Mouse (Mus musculus): ENCODE measurements around the gene Kdm6b. TPM values are rescaled to one million over a fixed set of nuclear protein-coding genes. Genes with fewer than 3 reads are reported as not detected.
A peak's percentile ranks its signal among the peaks of the same experiment; 100 is the strongest.

Kdm6b gene
- polyA plus RNA-seq, 1 experiment from 2014 or later, result 24.3 TPM

GRCm38 (mm10) chr11:69417449-69418384 is 4.2 kb upstream of the Kdm6b start:
- WGBS, result under 1% methylated on average over 39 of the region's 39 CpGs
- H3K4me1 ChIP-seq (replicated peaks), result peaks cover 59% of the 10 kb centered on the region

GRCm38 (mm10) chr11:69416921-69417448 is 3.5 kb upstream of the Kdm6b start:
- peaks cover 66% of the 10 kb centered on the region for H3K4me1 ChIP-seq (replicated peaks)
- H3K9me3 ChIP-seq, result no peaks in the 10 kb centered on the region
- peaks cover 9% of the 10 kb centered on the region; the same call in 1 of the 2 replicates for H3K27me3 ChIP-seq (replicated peaks)
- peak overlapping the region; percentile 98 for H3K27ac ChIP-seq
- WGBS, result 3% methylated on average over 8 of the region's 8 CpGs
- ATAC-seq, result no peak; the same call in 1 of the 2 replicates
- H3K4me3 ChIP-seq (replicated peaks), result peak overlapping the region; percentile 53
- peak overlapping the region; percentile 97 for H3K4me2 ChIP-seq (replicated peaks)
- H3K36me3 ChIP-seq, result no peaks in the 10 kb centered on the region
- peak overlapping the region; percentile 41 for H3K9ac ChIP-seq

More at GRCm38 (mm10) chr11:69417449-69418384, 4.2 kb upstream of the Kdm6b start:
- ATAC-seq, result peak; percentile 66
- peak overlapping the region; percentile 97 for H3K4me2 ChIP-seq (replicated peaks)
- H3K36me3 ChIP-seq, result no peaks in the 10 kb centered on the region
- H3K4me3 ChIP-seq (replicated peaks), result peak overlapping the region; percentile 53
- peaks cover 14% of the 10 kb centered on the region; the same call in 1 of the 2 replicates for H3K27me3 ChIP-seq (replicated peaks)
- no peaks in the 10 kb centered on the region for H3K9me3 ChIP-seq
- H3K9ac ChIP-seq, result peak overlapping the region; percentile 59
- peak overlapping the region; percentile 98 for H3K27ac ChIP-seq

GRCm38 (mm10) chr11:69416509-69416908 is 3.0 kb upstream of the Kdm6b start:
- ATAC-seq, result no peak
- H3K4me1 ChIP-seq (replicated peaks), result peaks cover 70% of the 10 kb centered on the region
- peaks cover 7% of the 10 kb centered on the region; the same call in 1 of the 2 replicates for H3K27me3 ChIP-seq (replicated peaks)
- peak overlapping the region; percentile 97 for H3K4me2 ChIP-seq (replicated peaks)
- peak overlapping the region; percentile 98 for H3K27ac ChIP-seq
- under 1% methylated on average over 4 of the region's 4 CpGs for WGBS
- H3K4me3 ChIP-seq (replicated peaks), result peak overlapping the region; percentile 58
- H3K9ac ChIP-seq, result no peak overlapping the region; the same call in 1 of the 2 replicates
- H3K36me3 ChIP-seq, result no peaks in the 10 kb centered on the region
- H3K9me3 ChIP-seq, result no peaks in the 10 kb centered on the region

- Histone ChIP-seq H3K9ac (peak overlapping the region; percentile 74), H3K4me2 (replicated peaks) (peak overlapping the region; percentile 97), H3K27ac (peak overlapping the region; percentile 99), H3K27me3 (replicated peaks) (peaks cover under 1% of the 10 kb centered on the region; the same call in 1 of the 2 replicates), H3K9me3 (no peaks in the 10 kb centered on the region), H3K4me1 (replicated peaks) (peaks cover 66% of the 10 kb centered on the region), H3K36me3 (no peaks in the 10 kb centered on the region), H3K4me3 (replicated peaks) (peak overlapping the region; percentile 58)
- 1% methylated on average over 18 of the region's 25 CpGs for WGBS
- no peak for ATAC-seq
These were observed 2.4 kb upstream of the Kdm6b start for GRCm38 (mm10) chr11:69415668-69416451.

- H3K4me1 ChIP-seq (replicated peaks), result peaks cover 60% of the 10 kb centered on the region
- no peaks in the 10 kb centered on the region for H3K27me3 ChIP-seq (replicated peaks)
- no peak for ATAC-seq
These were observed 1.8 kb upstream of the Kdm6b start for GRCm38 (mm10) chr11:69415327-69415667.

GRCm38 (mm10) chr11:69414421-69415326 is 1.2 kb upstream of the Kdm6b start:
- 16% methylated on average over 4 of the region's 4 CpGs for WGBS

More at GRCm38 (mm10) chr11:69415327-69415667, 1.8 kb upstream of the Kdm6b start:
- Histone ChIP-seq H3K27ac (peak overlapping the region; percentile 99), H3K36me3 (no peaks in the 10 kb centered on the region), H3K9me3 (no peaks in the 10 kb centered on the region), H3K4me2 (replicated peaks) (peak overlapping the region; percentile 92), H3K9ac (peak overlapping the region; percentile 74), H3K4me3 (replicated peaks) (peak overlapping the region; percentile 58)
- 1% methylated on average over 3 of the region's 3 CpGs for WGBS

GRCm38 (mm10) chr11:69412548-69412947 is 927 bp downstream of the Kdm6b start:
- WGBS, result 56% methylated on average over 7 of the region's 7 CpGs
- peak overlapping the region; percentile 99; the same call in 1 of the 2 replicates for H3K27ac ChIP-seq
- H3K4me1 ChIP-seq (replicated peaks), result peaks cover 52% of the 10 kb centered on the region
- peaks cover 5% of the 10 kb centered on the region; the same call in 1 of the 2 replicates for H3K36me3 ChIP-seq
- H3K9ac ChIP-seq, result 0 out of 2 replicates have a peak overlapping the region, but pooled peaks have one; percentile 20
- no peak for ATAC-seq
- no peaks in the 10 kb centered on the region for H3K27me3 ChIP-seq (replicated peaks)
- H3K4me3 ChIP-seq (replicated peaks), result peak overlapping the region; percentile 74; the same call in 1 of the 2 replicates
- peak overlapping the region; percentile 92 for H3K4me2 ChIP-seq (replicated peaks)
- no peaks in the 10 kb centered on the region for H3K9me3 ChIP-seq

More at GRCm38 (mm10) chr11:69414421-69415326, 1.2 kb upstream of the Kdm6b start:
- Histone ChIP-seq H3K27me3 (replicated peaks) (no peaks in the 10 kb centered on the region), H3K4me1 (replicated peaks) (peaks cover 55% of the 10 kb centered on the region), H3K9me3 (no peaks in the 10 kb centered on the region), H3K36me3 (no peaks in the 10 kb centered on the region), H3K9ac (peak overlapping the region; percentile 74), H3K4me3 (replicated peaks) (peak overlapping the region; percentile 58), H3K27ac (peak overlapping the region; percentile 99), H3K4me2 (replicated peaks) (peak overlapping the region; percentile 92)
- ATAC-seq, result no peak

GRCm38 (mm10) chr11:69411538-69412203 is 1.8 kb downstream of the Kdm6b start:
- Histone ChIP-seq H3K4me3 (replicated peaks) (peak overlapping the region; percentile 74), H3K36me3 (peaks cover 13% of the 10 kb centered on the region), H3K9ac (peak overlapping the region; percentile 82), H3K27me3 (replicated peaks) (no peaks in the 10 kb centered on the region), H3K4me2 (replicated peaks) (peak overlapping the region; percentile 92), H3K27ac (peak overlapping the region; percentile 99), H3K9me3 (no peaks in the 10 kb centered on the region), H3K4me1 (replicated peaks) (peaks cover 54% of the 10 kb centered on the region)
- peak; percentile 24 for ATAC-seq
- WGBS, result under 1% methylated on average over 39 of the region's 39 CpGs

- Histone ChIP-seq H3K4me2 (replicated peaks) (peak overlapping the region; percentile 92), H3K9ac (peak overlapping the region; percentile 82), H3K4me3 (replicated peaks) (peak overlapping the region; percentile 74), H3K27me3 (replicated peaks) (no peaks in the 10 kb centered on the region), H3K9me3 (no peaks in the 10 kb centered on the region), H3K27ac (peak overlapping the region; percentile 99), H3K4me1 (replicated peaks) (peaks cover 54% of the 10 kb centered on the region), H3K36me3 (peaks cover 18% of the 10 kb centered on the region)
- under 1% methylated on average over 26 of the region's 26 CpGs for WGBS
- peak; percentile 66 for ATAC-seq
These were observed 2.4 kb downstream of the Kdm6b start for GRCm38 (mm10) chr11:69411073-69411535.

GRCm38 (mm10) chr11:69410310-69411072 is 3.0 kb downstream of the Kdm6b start:
- Histone ChIP-seq H3K4me2 (replicated peaks) (peak overlapping the region; percentile 92), H3K27ac (peak overlapping the region; percentile 99), H3K4me1 (replicated peaks) (peaks cover 54% of the 10 kb centered on the region), H3K4me3 (replicated peaks) (peak overlapping the region; percentile 74), H3K9me3 (no peaks in the 10 kb centered on the region), H3K9ac (peak overlapping the region; percentile 82), H3K27me3 (replicated peaks) (no peaks in the 10 kb centered on the region), H3K36me3 (peaks cover 24% of the 10 kb centered on the region)
- WGBS, result under 1% methylated on average over 41 of the region's 41 CpGs
- no peak; the same call in 1 of the 2 replicates for ATAC-seq

Measured in intestine, embryonic 15.5 days (tissue).